Mouse (Mus musculus) myocyte (in vitro differentiated cells): Measurements from ENCODE around the gene Adcy7.

Source experiments
- CEBPB ChIP-seq: IDR thresholded peaks from 2 replicates; pipeline ENCODE4 v1.6.1; 2011; ENCODE audit warnings: mild to moderate bottlenecking, moderate library complexity; ENCODE audit not compliant: poor library complexity, insufficient read depth, severe bottlenecking
- E2F4 ChIP-seq: IDR thresholded peaks from one replicate; pipeline ENCODE4 v1.6.1; 2011; ENCODE audit warnings: mild to moderate bottlenecking, control low read depth, moderate library complexity; ENCODE audit not compliant: insufficient read depth
- POLR2A ChIP-seq: IDR thresholded peaks from one replicate; pipeline ENCODE4 v1.6.1; 2011; ENCODE audit warnings: low read depth, mild to moderate bottlenecking, control low read depth, moderate library complexity; ENCODE audit not compliant: insufficient read length
- POLR2AphosphoS2 ChIP-seq: IDR thresholded peaks from one replicate; pipeline ENCODE4 v1.6.1; 2011; ENCODE audit warnings: low read depth, control low read depth; ENCODE audit not compliant: insufficient read length
- TCF3 ChIP-seq: IDR thresholded peaks from one replicate; pipeline ENCODE4 v1.6.1; 2011; ENCODE audit warnings: low read depth, control low read depth; ENCODE audit not compliant: insufficient read length
- USF1 ChIP-seq: IDR thresholded peaks from one replicate; pipeline ENCODE4 v1.6.1; 2011; ENCODE audit warnings: low read depth, mild to moderate bottlenecking, control low read depth, moderate library complexity

GRCm38 (mm10) chr8:88262831-88263635, 9.2 kb upstream of the Adcy7 start:
- no peak for TF ChIP-seq E2F4
- TF ChIP-seq CEBPB = no peak
- no peak for TF ChIP-seq POLR2A
- no peak for TF ChIP-seq TCF3
- no peak for TF ChIP-seq POLR2AphosphoS2
- TF ChIP-seq USF1 = no peak
